In the genomic region with DNA sequence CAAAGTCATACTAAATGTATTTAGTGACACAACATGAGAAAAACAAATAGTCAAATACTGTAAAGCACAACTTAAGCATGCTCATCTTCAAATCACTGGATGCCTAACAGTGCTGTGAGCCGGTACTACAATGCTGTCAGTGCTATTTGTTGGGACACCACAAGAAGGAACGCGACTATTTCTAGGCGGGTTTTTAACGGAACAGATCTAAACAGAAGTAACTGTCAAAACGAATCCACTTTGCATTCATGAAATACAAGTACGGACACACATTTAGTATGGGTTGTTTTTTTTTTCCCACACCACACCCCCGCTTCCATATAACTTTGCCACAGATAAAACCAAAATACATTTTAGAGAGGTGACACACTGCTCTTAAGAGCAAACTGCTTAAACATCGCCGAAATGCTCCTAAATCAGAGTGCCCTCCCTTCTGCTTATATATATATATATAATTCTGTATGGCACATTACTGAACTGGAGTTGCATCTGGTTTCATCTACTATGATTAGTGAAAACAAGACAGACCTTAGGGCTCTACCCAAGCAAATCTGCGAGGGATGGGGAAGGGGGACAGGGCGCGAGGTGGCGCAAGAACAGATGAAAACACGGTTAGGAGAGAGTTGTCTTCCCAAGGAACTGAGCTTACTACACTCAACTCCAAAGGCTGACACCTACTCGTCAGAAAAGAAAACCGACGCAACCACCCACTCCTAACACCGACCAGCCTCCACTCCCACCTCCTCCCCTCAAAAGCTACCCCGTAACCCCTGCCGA, we compare ENCODE assay signal across 8 mouse cellular contexts. TPM values are rescaled to one million over a fixed set of nuclear protein-coding genes. Genes with fewer than 3 reads are reported as not detected.
DNase-seq lines count a peak whose midpoint lies in the region; ATAC-seq and TF ChIP-seq lines count a peak whose summit lies in the region.

No protein-coding gene starts in this region.

- H3K4me3 ChIP-seq in neural tube, embryonic 11.5 days (ENCODE audit: low read depth, low read length), result peak overlapping the region; percentile 98
- peak overlapping the region; percentile 74 for H3K4me3 ChIP-seq in brown adipose tissue, adult 24 weeks (ENCODE audit: insufficient read depth, low read depth, low read length)
- H3K4me3 ChIP-seq in forebrain, postnatal 0 days (ENCODE audit: low read depth, low read length), result peak overlapping the region; percentile 74
- peak overlapping the region; percentile 99 for H3K4me3 ChIP-seq in hindbrain, embryonic 12.5 days
- H3K4me3 ChIP-seq in left cerebral cortex, adult 2 months, result peak overlapping the region; percentile 77

- peak overlapping the region; percentile 72 for H3K4me2 ChIP-seq in neural tube, embryonic 11.5 days (ENCODE audit: low read depth)
- peak overlapping the region; percentile 69 for H3K4me2 ChIP-seq in forebrain, postnatal 0 days (ENCODE audit: low read depth)
- H3K4me2 ChIP-seq in hindbrain, embryonic 12.5 days (replicated peaks), result peak overlapping the region; percentile 86

- peak overlapping the region; percentile 97 for H3K27ac ChIP-seq in neural tube, embryonic 11.5 days (ENCODE audit: low read depth, low read length)
- H3K27ac ChIP-seq in brown adipose tissue, adult 24 weeks (replicated peaks; ENCODE audit: low read depth, low read length), result no peak overlapping the region
- H3K27ac ChIP-seq in forebrain, postnatal 0 days (ENCODE audit: low read depth, low read length), result peak overlapping the region; percentile 97
- H3K27ac ChIP-seq in hindbrain, embryonic 12.5 days, result peak overlapping the region; percentile 99
- H3K27ac ChIP-seq in left cerebral cortex, adult 2 months, result peak overlapping the region; percentile 94

- DNase-seq in neural tube, embryonic 11.5 days (ENCODE audit: low spot score), result peak; percentile 13
- DNase-seq in neural tube, embryonic 10.5 days (ENCODE audit: extremely low spot score, low spot score), result no peak
- DNase-seq in forebrain, postnatal 0 days, result peak; percentile 68
- DNase-seq in left cerebral cortex, adult 2 months (ENCODE audit: extremely low spot score in 1 of 2, low spot score in 2 of 2), result peak; percentile 45 to 48
- DNase-seq in lung, postnatal 4 days, result peak; percentile 57 to 65
- DNase-seq in right cerebral cortex, postnatal 4 days, result peak; percentile 39

- TF ChIP-seq CTCF in forebrain, postnatal 0 days (IDR thresholded peaks at IDR 0.05; ENCODE audit: low read depth), result peak; percentile 56
- TF ChIP-seq CTCF in left cerebral cortex, adult 2 months (IDR thresholded peaks at IDR 0.05), result peak; percentile 30

- peak overlapping the region; percentile 96 for H3K9ac ChIP-seq in neural tube, embryonic 11.5 days (ENCODE audit: low read length)
- peak overlapping the region; percentile 97 for H3K9ac ChIP-seq in forebrain, postnatal 0 days
- H3K9ac ChIP-seq in hindbrain, embryonic 12.5 days, result peak overlapping the region; percentile 98

- WGBS in neural tube, embryonic 11.5 days, result 28% methylated on average over 21 of the region's 21 CpGs
- WGBS in forebrain, postnatal 0 days, result 10% methylated on average over 21 of the region's 21 CpGs
- WGBS in hindbrain, embryonic 12.5 days, result 29% methylated on average over 21 of the region's 21 CpGs

- intact Hi-C loops in left cerebral cortex, adult 2 months (cut with DNase I), result loop anchor here (5.0 to 10.0 kb wide), 3 partner anchors 98 to 492 kb away; a partner anchor contains a TSS

- peak; percentile 4 for ATAC-seq in neural tube, embryonic 11.5 days (ENCODE audit: insufficient read depth, low FRiP score, low TSS enrichment)
- ATAC-seq in forebrain, postnatal 0 days, result peak; percentile 5
- peak; percentile 0 for ATAC-seq in hindbrain, embryonic 12.5 days (ENCODE audit: low FRiP score)

- no peaks in the 10 kb centered on the region for H3K9me3 ChIP-seq in neural tube, embryonic 11.5 days (ENCODE audit: control insufficient read depth, low read length)
- no peaks in the 10 kb centered on the region for H3K9me3 ChIP-seq in forebrain, postnatal 0 days (ENCODE audit: low read length)
- no peaks in the 10 kb centered on the region for H3K9me3 ChIP-seq in hindbrain, embryonic 12.5 days (replicated peaks)

- no peaks in the 10 kb centered on the region for H3K36me3 ChIP-seq in neural tube, embryonic 11.5 days (ENCODE audit: control insufficient read depth, insufficient read depth, low read length)
- H3K36me3 ChIP-seq in forebrain, postnatal 0 days (ENCODE audit: insufficient read depth), result no peaks in the 10 kb centered on the region
- no peaks in the 10 kb centered on the region for H3K36me3 ChIP-seq in hindbrain, embryonic 12.5 days

- H3K27me3 ChIP-seq in neural tube, embryonic 11.5 days (ENCODE audit: control insufficient read depth, insufficient read depth, low read length), result no peaks in the 10 kb centered on the region
- no peaks in the 10 kb centered on the region for H3K27me3 ChIP-seq in forebrain, postnatal 0 days (ENCODE audit: insufficient read depth, low read length)
- no peaks in the 10 kb centered on the region for H3K27me3 ChIP-seq in hindbrain, embryonic 12.5 days

- H3K4me1 ChIP-seq in neural tube, embryonic 11.5 days (ENCODE audit: control insufficient read depth, insufficient read depth, low read length), result 0 out of 2 replicates have a peak, but pooled peaks cover 4% of the 10 kb centered on the region
- H3K4me1 ChIP-seq in brown adipose tissue, adult 24 weeks (ENCODE audit: control insufficient read depth, insufficient read depth, insufficient read length, low read length), result no peaks in the 10 kb centered on the region
- H3K4me1 ChIP-seq in forebrain, postnatal 0 days (ENCODE audit: insufficient read depth), result 0 out of 2 replicates have a peak, but pooled peaks cover 2% of the 10 kb centered on the region
- H3K4me1 ChIP-seq in hindbrain, embryonic 12.5 days, result peaks cover 5% of the 10 kb centered on the region; the same call in 1 of the 2 replicates

RNA-seq across cellular contexts. Expression of a gene that starts 1.7 kb away (rescaled TPM):
- 39.8 and 47.5 TPM in 2 replicates for polyA plus RNA-seq in neural tube, embryonic 11.5 days (2014; fragmentation: Nextera tagmentation; extraction: Ambion mirVana)
- 8.0 and 11.2 TPM in 2 replicates for polyA plus RNA-seq in brown adipose tissue, adult 24 weeks (2012; ENCODE audit: insufficient read depth, insufficient read length, missing spikeins)
- 73.0 and 81.4 TPM in 2 replicates for total RNA-seq in forebrain, postnatal 0 days (2014; rRNA removed)
- polyA plus RNA-seq in forebrain, postnatal 0 days (2015; fragmentation: Nextera tagmentation; extraction: Ambion mirVana), result 39.5 and 60.4 TPM in 2 replicates
- polyA plus RNA-seq in hindbrain, embryonic 12.5 days (2016; fragmentation: Nextera tagmentation; extraction: Ambion mirVana), result 48.8 and 53.4 TPM in 2 replicates
- 10 to 100 TPM; 31.2 to 32.2 TPM for total RNA-seq in left cerebral cortex, adult 2 months (2021)
